Mouse (Mus musculus) intestine, postnatal 0 days (tissue): ENCODE results near the gene Rhot2. TPM values are rescaled to one million over a fixed set of nuclear protein-coding genes. Genes with fewer than 3 reads are reported as not detected.
A peak's percentile ranks its signal among the peaks of the same experiment; 100 is the strongest.

Experiments used
- ATAC-seq: fragments of 200-750 bp; cut with Nextera tagmentation; 2 replicates; pipeline ENCODE4 v1.8.0; 2017; ENCODE audit warnings: mild to moderate bottlenecking, moderate TSS enrichment, moderate library complexity
- H3K27ac ChIP-seq: fragments of 300-500 bp; sonication (generic); 2 replicates; pipeline ENCODE4 v1.5.1; 2014; ENCODE audit warnings: mild to moderate bottlenecking, low read depth, low read length, moderate library complexity
- H3K27me3 ChIP-seq: fragments of 300-500 bp; sonication (generic); replicated peaks from 2 replicates; pipeline ENCODE4 v1.6.1; 2014; ENCODE audit warnings: low read length, mixed read lengths; ENCODE audit not compliant: control insufficient read depth, insufficient read depth
- H3K36me3 ChIP-seq: fragments of 300-500 bp; sonication (generic); 2 replicates; pipeline ENCODE4 v1.6.1; 2014; ENCODE audit warnings: mild to moderate bottlenecking, moderate library complexity; ENCODE audit not compliant: control insufficient read depth, insufficient read depth
- H3K4me1 ChIP-seq: fragments of 300-500 bp; sonication (generic); replicated peaks from 2 replicates; pipeline ENCODE4 v1.6.1; 2014; ENCODE audit warnings: antibody characterized with exemption, low read length, mixed read lengths; ENCODE audit not compliant: control insufficient read depth, insufficient read depth
- H3K4me2 ChIP-seq: fragments of 300-500 bp; sonication (generic); replicated peaks from 2 replicates; pipeline ENCODE4 v1.6.1; 2014; ENCODE audit warnings: low read depth, mild to moderate bottlenecking, moderate library complexity
- H3K4me3 ChIP-seq: fragments of 300-500 bp; sonication (generic); 2 replicates; pipeline ENCODE4 v1.5.1; 2014; ENCODE audit warnings: low read depth, low read length
- H3K9ac ChIP-seq: fragments of 300-500 bp; sonication (generic); 2 replicates; pipeline ENCODE4 v1.6.1; 2014; ENCODE audit warnings: mild to moderate bottlenecking, low read depth, low read length
- H3K9me3 ChIP-seq: fragments of 300-500 bp; sonication (generic); 2 replicates; pipeline ENCODE4 v1.6.1; 2016; ENCODE audit warnings: mixed run types; ENCODE audit not compliant: control insufficient read depth
- CTCF ChIP-seq: sonication (generic); IDR thresholded peaks from 2 replicates; pipeline ENCODE4 v1.5.1; 2016; ENCODE audit warnings: low read depth, mild to moderate bottlenecking, control low read depth, antibody characterized with exemption, moderate library complexity
- WGBS: fragments of 180-500 bp; shearing (Covaris S2); extraction: QIAGEN DNeasy Blood & Tissue Kit; methylation state at CpG from one replicate; pipeline ENCODE4 v1.1.7; 2014; 5-methylcytosine and 5-hydroxymethylcytosine counted together
- polyA plus RNA-seq: library from polyadenylated mRNA; unstranded; fragments of >200 nt; fragmentation: Nextera tagmentation; extraction: Ambion mirVana; gene quantifications from 2 replicates; pipeline ENCODE4 v1.2.1, GENCODE M21; 2015

Gene Rhot2
- polyA plus RNA-seq, 1 experiment from 2014 or later: 18.1 TPM

DNA sequence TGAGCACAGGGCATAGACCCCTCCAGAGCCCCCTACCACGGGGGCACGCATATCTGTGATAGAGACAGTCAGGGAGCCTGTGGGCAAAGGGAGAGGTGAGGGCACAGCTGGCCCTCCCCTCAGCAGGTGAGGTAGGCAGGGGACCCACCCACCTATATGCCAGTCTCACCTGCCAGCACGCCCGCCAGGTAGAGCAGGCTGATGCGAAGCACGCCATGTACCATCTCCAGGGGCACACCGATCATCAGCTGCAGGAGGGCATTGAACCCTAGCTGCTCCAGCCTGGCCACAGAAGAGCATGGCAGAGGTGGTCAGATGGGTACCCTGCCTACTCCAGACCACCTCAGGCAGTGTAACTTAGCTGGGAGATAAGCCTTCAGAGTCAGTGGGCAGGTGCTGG, 9.3 kb downstream of the Rhot2 start:
- H3K9me3 ChIP-seq: no peaks in the 10 kb centered on the region
- no peaks in the 10 kb centered on the region for H3K27me3 ChIP-seq
- H3K4me1 ChIP-seq: peaks cover 11% of the 10 kb centered on the region; the same call in 1 of the 2 replicates
- no peak for TF ChIP-seq CTCF
- H3K4me3 ChIP-seq: no peak overlapping the region
- no peak overlapping the region for H3K27ac ChIP-seq
- peaks cover 41% of the 10 kb centered on the region for H3K36me3 ChIP-seq
- H3K9ac ChIP-seq: no peak overlapping the region
- no peak for ATAC-seq
- H3K4me2 ChIP-seq: peak overlapping the region; percentile 93
- 89% methylated on average over 7 of the region's 7 CpGs for WGBS

DNA sequence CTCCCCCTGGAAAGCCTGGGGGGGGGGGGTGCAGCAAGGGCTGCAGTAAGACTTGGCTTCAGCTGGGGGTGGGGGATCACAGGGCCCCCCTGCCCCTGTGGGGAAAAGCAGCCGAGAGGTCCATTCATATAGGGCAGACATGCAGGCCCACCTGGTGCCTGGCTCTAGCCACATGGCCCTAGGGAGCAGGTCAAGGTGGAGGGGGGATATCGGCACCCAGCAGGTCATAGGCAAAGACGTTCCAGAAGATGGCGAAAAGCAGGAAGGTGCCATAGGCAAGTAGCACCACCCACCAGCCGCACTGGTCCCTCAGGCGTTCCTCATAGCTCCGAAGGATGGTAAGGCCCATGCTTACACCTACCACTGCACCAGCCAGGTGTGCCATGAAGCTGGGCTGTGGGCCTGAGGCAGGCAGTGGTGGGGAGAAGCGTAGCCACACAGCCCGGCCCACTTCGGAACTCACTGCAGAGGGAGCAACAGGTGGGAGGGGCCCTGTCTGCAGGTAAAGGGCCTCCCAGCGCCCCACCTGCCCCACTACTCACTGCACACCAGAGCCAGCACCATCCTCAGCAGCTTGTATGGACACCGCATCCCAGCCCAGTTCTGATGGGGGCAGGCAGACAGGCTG, 9.9 kb downstream of the Rhot2 start:
- TF ChIP-seq CTCF: no peak
- Histone ChIP-seq H3K4me2 (peak overlapping the region; percentile 93), H3K36me3 (peaks cover 38% of the 10 kb centered on the region), H3K4me1 (peaks cover 11% of the 10 kb centered on the region; the same call in 1 of the 2 replicates), H3K27ac (peak overlapping the region; percentile 98; the same call in 1 of the 2 replicates), H3K9ac (peak overlapping the region; percentile 78; the same call in 1 of the 2 replicates), H3K4me3 (peak overlapping the region; percentile 76), H3K9me3 (no peaks in the 10 kb centered on the region), H3K27me3 (no peaks in the 10 kb centered on the region)
- no peak for ATAC-seq
- 62% methylated on average over 12 of the region's 12 CpGs for WGBS

DNA sequence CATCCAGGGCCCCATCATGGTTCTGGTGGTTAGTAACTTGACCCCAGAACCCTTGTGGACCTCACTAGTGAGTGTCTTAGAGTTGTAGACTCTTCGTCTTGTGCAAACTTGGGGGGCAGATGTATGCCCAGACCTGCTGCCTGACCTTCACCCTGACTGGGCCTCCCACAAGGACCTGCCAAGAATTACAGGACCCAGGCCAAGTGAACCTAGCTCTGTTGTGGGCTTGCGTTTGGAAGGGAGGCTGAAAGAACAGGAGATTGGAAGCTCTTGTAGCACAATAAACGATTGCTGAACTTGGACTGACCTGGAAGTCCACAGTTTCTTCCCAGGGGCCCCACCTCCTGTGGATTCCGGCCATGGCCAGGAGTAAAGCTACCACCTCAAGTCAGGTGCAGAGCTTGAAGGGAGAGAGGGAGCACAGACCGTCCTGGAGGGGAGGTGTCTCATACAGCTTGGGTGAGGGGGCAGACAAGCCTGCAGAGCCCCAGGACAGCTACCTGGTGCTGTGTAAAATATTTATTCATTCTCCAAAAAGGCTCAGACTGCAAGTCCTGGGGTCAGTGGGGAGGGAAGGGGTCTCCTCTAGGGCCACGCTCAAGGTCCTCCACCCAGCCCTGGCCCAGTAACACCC, 10.6 kb downstream of the Rhot2 start:
- 18% methylated on average over 6 of the region's 6 CpGs for WGBS

DNA sequence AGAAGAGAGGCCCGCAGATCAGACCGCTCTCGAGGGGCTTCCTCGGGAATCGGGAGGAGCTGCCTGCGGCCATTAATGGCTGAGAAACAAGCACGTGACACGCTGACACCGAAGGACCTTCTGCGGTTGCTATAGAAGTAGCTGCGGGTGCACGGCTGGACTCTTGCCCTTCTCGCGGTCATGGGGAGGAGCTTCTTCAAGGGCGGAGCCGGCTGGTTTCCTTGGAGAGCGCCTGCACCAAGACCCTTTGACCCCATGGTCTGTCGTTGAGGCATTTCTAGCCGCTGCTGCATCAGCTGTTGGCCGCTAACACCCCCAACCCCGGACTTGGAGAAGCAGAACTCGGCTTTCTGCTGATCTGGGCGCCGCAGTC, 11.4 kb downstream of the Rhot2 start, which contains the start of gene Stub1:
TSS of gene Stub1 (minus strand) at position 114 of the 373 bp plus-strand sequence.
- TF ChIP-seq CTCF: 0 out of 2 replicates have a peak, but pooled peaks have one; percentile 7
- Histone ChIP-seq H3K4me3 (peak within 1 kb of the TSS; percentile 76), H3K4me1 (peaks cover 11% of the 10 kb centered on the region; the same call in 1 of the 2 replicates), H3K4me2 (peak within 1 kb of the TSS; percentile 93), H3K9me3 (no peaks in the 10 kb centered on the region), H3K27ac (peak within 1 kb of the TSS; percentile 98), H3K9ac (peak within 1 kb of the TSS; percentile 78), H3K36me3 (peaks cover 32% of the 10 kb centered on the region), H3K27me3 (no peaks in the 10 kb centered on the region)
- ATAC-seq: peak; percentile 78
- under 1% methylated on average over 24 of the region's 24 CpGs for WGBS

More for the DNA sequence above, 10.6 kb downstream of the Rhot2 start:
- no peak for ATAC-seq
- H3K27me3 ChIP-seq: no peaks in the 10 kb centered on the region
- peak overlapping the region; percentile 78 for H3K9ac ChIP-seq
- no peak for TF ChIP-seq CTCF
- peak overlapping the region; percentile 76 for H3K4me3 ChIP-seq
- peak overlapping the region; percentile 93 for H3K4me2 ChIP-seq
- peaks cover 32% of the 10 kb centered on the region for H3K36me3 ChIP-seq
- H3K9me3 ChIP-seq: no peaks in the 10 kb centered on the region
- H3K4me1 ChIP-seq: peaks cover 11% of the 10 kb centered on the region; the same call in 1 of the 2 replicates
- H3K27ac ChIP-seq: peak overlapping the region; percentile 98

DNA sequence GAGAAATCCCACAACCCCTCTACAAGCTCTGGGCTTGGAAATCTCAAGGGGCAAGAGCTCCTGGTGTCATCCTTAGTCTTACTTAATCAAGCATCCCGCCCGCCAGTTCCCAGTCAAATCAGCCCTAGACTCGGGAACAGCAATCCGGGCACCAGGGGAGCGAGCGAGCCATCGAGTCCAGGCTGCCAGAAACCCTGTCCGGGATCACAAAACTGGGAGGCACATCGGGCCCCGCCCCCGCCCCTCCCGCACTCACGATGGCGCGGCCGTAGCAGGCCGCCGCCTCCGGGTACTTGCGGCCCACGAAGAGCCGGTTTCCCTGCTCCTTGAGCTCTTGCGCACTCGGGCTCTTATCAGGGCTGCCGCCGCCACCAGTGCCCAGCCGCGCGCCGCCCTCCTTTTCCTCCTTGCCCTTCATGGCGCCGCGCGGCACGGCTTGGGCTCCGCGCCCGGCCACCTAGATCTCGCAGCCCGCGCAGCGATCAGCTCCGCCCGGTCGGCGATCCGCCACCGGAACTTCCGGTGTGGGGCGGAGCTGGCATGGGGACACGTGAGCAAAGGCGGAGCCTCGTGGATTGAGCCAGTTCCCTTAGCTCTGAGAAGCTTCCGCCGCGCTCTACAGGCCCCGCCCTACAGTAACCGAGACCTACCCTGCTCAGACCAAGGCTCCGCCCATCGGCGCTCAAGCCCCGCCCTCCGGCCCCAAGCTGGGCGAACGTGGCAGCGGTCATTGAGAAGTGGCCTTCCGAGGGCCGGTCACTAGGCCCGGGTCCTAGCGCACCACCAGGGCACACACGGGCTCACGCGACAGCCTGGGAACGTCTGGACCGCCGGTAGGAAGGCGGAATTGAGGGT, 12.0 kb downstream of the Rhot2 start:
- Histone ChIP-seq H3K9me3 (no peaks in the 10 kb centered on the region), H3K4me2 (peak overlapping the region; percentile 93), H3K4me1 (peaks cover 11% of the 10 kb centered on the region; the same call in 1 of the 2 replicates), H3K27ac (peak overlapping the region; percentile 98), H3K36me3 (peaks cover 28% of the 10 kb centered on the region), H3K9ac (peak overlapping the region; percentile 78), H3K4me3 (peak overlapping the region; percentile 76), H3K27me3 (no peaks in the 10 kb centered on the region)
- WGBS: under 1% methylated on average over 72 of the region's 77 CpGs
- ATAC-seq: peak; percentile 87
- 0 out of 2 replicates have a peak, but pooled peaks have one; percentile 14 for TF ChIP-seq CTCF
